Mouse (Mus musculus): Measurements from ENCODE around the gene Zbtb2. TPM values are rescaled to one million over a fixed set of nuclear protein-coding genes. Genes with fewer than 3 reads are reported as not detected.

Gene Zbtb2
- polyA plus RNA-seq, 1 experiment from 2014 or later: 10.8 TPM

DNA sequence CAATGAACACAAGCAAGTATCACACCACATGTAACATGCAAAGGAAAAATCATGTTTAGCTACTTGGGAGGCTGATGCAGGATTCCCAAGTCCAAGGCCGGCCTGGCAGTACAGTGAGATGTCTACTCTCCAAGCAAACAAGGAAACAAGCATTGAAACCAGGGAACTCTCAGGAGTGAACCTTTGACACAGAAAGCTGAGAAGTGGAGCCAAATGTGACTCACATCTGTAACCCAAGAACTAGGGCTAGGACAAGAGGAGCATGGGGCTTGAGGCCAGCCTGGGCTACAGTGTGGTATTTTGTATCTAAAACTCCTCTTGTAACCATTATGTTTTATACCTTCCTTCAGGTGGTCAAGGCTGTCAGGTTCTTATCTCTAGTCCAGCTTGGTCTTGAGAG, 19.3 kb upstream of the Zbtb2 start:
- ATAC-seq: no peak
- Histone ChIP-seq H3K27me3 (replicated peaks; ENCODE audit: control insufficient read depth, insufficient read depth, low read length) (no peaks in the 10 kb centered on the region), H3K9ac (ENCODE audit: low read depth, low read length) (no peak overlapping the region), H3K4me3 (ENCODE audit: low read length) (no peak overlapping the region), H3K4me2 (ENCODE audit: low read depth, low read length) (no peak overlapping the region), H3K9me3 (ENCODE audit: control insufficient read depth, low read length) (no peaks in the 10 kb centered on the region), H3K4me1 (ENCODE audit: control insufficient read depth, insufficient read depth, low read length) (no peaks in the 10 kb centered on the region), H3K27ac (ENCODE audit: low read length) (no peak overlapping the region), H3K36me3 (ENCODE audit: control insufficient read depth, insufficient read depth, low read length) (peaks cover 5% of the 10 kb centered on the region)
- 90% methylated on average over 1 of the region's 1 CpGs for WGBS

DNA sequence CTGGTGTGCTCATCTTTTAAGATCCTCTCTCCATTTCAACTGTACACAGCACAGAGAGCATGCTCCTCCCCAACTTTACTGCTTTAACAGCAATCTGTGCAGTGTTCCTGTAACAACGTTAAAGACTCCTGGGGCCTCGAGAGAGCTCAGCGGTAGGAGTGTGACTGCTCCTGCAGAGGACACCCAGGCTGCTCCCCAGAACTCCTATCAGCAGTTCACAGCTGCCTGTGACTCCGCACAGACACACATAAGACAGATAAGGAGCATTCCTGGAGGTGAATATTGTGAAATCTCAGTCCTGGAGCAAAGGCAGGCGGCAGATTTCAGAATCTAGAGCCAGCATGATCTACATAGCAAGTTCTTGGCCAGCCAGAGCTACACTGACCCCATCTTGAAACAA, 17.6 kb upstream of the Zbtb2 start:
- Histone ChIP-seq H3K27ac (ENCODE audit: low read length) (peak overlapping the region; percentile 20; the same call in 1 of the 2 replicates), H3K4me1 (ENCODE audit: control insufficient read depth, insufficient read depth, low read length) (no peaks in the 10 kb centered on the region), H3K36me3 (ENCODE audit: control insufficient read depth, insufficient read depth, low read length) (peaks cover 6% of the 10 kb centered on the region), H3K9me3 (ENCODE audit: control insufficient read depth, low read length) (no peaks in the 10 kb centered on the region), H3K27me3 (replicated peaks; ENCODE audit: control insufficient read depth, insufficient read depth, low read length) (no peaks in the 10 kb centered on the region), H3K4me3 (ENCODE audit: low read length) (no peak overlapping the region), H3K4me2 (ENCODE audit: low read depth, low read length) (no peak overlapping the region), H3K9ac (ENCODE audit: low read depth, low read length) (no peak overlapping the region)
- 67% methylated on average over 5 of the region's 5 CpGs for WGBS
- ATAC-seq: peak; percentile 86

DNA sequence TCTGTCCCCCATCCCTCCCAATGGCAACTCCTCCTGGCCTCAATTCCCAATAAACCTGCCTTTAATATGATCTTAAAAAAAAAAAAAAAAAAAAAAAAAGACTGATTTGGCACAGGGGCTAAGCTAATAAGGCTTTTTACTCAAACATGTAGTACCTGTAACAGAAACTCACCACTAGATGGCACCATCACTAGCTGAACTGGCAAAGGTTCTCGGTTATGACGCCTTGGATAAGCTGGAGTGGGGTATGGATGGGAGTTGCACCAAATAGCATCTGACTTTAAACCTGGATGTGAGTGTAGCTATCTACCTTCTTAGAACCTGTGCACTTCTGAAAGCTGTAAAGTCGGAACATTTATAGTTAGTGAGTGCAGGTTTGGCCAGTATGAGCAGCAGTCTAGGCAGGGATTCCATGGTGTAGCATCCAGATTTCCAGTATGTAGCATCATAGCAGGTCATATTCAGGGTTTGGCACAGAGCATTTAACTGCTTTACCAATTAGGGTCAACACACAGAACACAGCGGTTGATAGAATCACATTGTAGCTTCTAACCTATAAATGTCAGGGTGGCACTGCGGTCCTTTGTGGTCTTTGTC, 17.1 kb upstream of the Zbtb2 start:
- H3K4me1 ChIP-seq (ENCODE audit: control insufficient read depth, insufficient read depth, low read length): no peaks in the 10 kb centered on the region
- peak; percentile 32; the same call in 1 of the 2 replicates for ATAC-seq
- peak overlapping the region; percentile 6; the same call in 1 of the 2 replicates for H3K27ac ChIP-seq (ENCODE audit: low read length)
- no peaks in the 10 kb centered on the region for H3K9me3 ChIP-seq (ENCODE audit: control insufficient read depth, low read length)
- H3K36me3 ChIP-seq (ENCODE audit: control insufficient read depth, insufficient read depth, low read length): peaks cover 6% of the 10 kb centered on the region
- no peak overlapping the region for H3K4me2 ChIP-seq (ENCODE audit: low read depth, low read length)
- no peak overlapping the region for H3K4me3 ChIP-seq (ENCODE audit: low read length)
- 55% methylated on average over 5 of the region's 5 CpGs for WGBS
- no peak overlapping the region for H3K9ac ChIP-seq (ENCODE audit: low read depth, low read length)
- no peaks in the 10 kb centered on the region for H3K27me3 ChIP-seq (replicated peaks; ENCODE audit: control insufficient read depth, insufficient read depth, low read length)

DNA sequence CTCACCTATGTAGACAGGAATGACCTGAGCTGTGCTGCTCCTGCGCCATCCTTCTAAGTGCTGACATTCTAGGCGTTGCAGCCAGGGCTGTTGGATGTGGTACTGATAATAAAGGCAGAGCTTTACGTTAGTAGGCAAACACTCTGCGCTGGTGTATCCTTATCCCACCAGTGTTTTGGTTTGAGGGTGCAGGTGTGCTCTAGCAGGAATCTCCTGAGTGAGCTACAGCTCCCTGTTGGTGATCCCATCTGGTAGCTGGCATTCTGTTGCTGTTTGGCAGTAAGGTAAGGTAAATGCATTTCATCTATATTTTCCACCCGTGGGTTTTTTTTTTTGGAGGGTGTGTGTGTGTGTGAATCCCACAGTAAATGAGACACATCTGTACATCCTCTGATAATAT, 10.2 kb upstream of the Zbtb2 start:
- no peak overlapping the region for H3K9ac ChIP-seq (ENCODE audit: low read depth, low read length)
- H3K36me3 ChIP-seq (ENCODE audit: control insufficient read depth, insufficient read depth, low read length): peaks cover 11% of the 10 kb centered on the region; the same call in 1 of the 2 replicates
- 78% methylated on average over 5 of the region's 5 CpGs for WGBS
- H3K9me3 ChIP-seq (ENCODE audit: control insufficient read depth, low read length): no peaks in the 10 kb centered on the region; the same call in 1 of the 2 replicates
- ATAC-seq: no peak
- no peak overlapping the region for H3K4me2 ChIP-seq (ENCODE audit: low read depth, low read length)
- H3K4me1 ChIP-seq (ENCODE audit: control insufficient read depth, insufficient read depth, low read length): no peaks in the 10 kb centered on the region
- no peaks in the 10 kb centered on the region for H3K27me3 ChIP-seq (replicated peaks; ENCODE audit: control insufficient read depth, insufficient read depth, low read length)
- H3K27ac ChIP-seq (ENCODE audit: low read length): no peak overlapping the region
- H3K4me3 ChIP-seq (ENCODE audit: low read length): no peak overlapping the region

DNA sequence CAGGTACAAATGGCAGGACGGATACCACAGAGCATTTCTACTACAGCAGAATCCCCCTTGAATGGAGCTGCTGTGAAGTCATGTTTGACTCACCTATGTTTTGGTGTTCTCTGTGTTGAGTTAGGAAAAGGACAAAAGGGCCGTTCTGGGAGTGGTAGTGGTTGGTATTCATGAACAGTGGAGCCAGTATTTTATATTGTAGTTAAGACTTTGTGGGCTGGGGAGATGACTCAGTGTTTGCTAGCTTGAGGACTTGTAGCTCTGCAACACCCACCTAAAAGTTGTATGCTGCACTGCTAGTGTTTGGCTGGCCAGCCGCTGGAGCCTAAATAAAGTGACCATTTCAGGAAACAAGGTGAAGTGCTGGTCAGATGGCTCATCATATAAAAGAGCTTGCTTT, 7.4 kb upstream of the Zbtb2 start:
- no peaks in the 10 kb centered on the region; the same call in 1 of the 2 replicates for H3K9me3 ChIP-seq (ENCODE audit: control insufficient read depth, low read length)
- 90% methylated on average over 3 of the region's 3 CpGs for WGBS
- H3K36me3 ChIP-seq (ENCODE audit: control insufficient read depth, insufficient read depth, low read length): 0 out of 2 replicates have a peak, but pooled peaks cover 5% of the 10 kb centered on the region
- H3K4me2 ChIP-seq (ENCODE audit: low read depth, low read length): no peak overlapping the region
- no peak overlapping the region for H3K27ac ChIP-seq (ENCODE audit: low read length)
- ATAC-seq: no peak
- no peak overlapping the region for H3K9ac ChIP-seq (ENCODE audit: low read depth, low read length)
- H3K27me3 ChIP-seq (replicated peaks; ENCODE audit: control insufficient read depth, insufficient read depth, low read length): no peaks in the 10 kb centered on the region
- no peak overlapping the region for H3K4me3 ChIP-seq (ENCODE audit: low read length)
- H3K4me1 ChIP-seq (ENCODE audit: control insufficient read depth, insufficient read depth, low read length): peaks cover 10% of the 10 kb centered on the region; the same call in 1 of the 2 replicates

DNA sequence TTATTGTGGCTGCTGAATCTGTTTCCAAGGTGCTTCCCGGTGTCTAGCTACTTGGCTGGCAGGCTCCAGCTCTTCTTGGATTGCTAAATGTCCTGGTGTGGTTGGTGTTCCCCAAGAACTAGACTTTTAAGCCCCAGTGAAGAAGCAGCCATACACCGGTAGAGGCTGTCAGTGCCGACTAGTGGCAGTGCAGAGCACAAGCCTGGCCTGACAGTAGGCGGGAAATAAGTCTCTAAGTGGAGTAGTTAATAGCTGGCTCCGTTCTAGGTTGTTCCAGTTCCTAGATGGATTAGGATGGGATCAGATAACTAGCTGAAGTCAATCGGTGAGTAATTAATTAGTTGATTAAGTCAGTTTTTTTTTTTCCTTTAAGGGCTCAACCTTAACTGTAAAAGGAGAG, 3.9 kb upstream of the Zbtb2 start:
- Histone ChIP-seq H3K4me2 (ENCODE audit: low read depth, low read length) (no peak overlapping the region), H3K36me3 (ENCODE audit: control insufficient read depth, insufficient read depth, low read length) (0 out of 2 replicates have a peak, but pooled peaks cover 5% of the 10 kb centered on the region), H3K9ac (ENCODE audit: low read depth, low read length) (no peak overlapping the region), H3K4me1 (ENCODE audit: control insufficient read depth, insufficient read depth, low read length) (peaks cover 24% of the 10 kb centered on the region), H3K27me3 (replicated peaks; ENCODE audit: control insufficient read depth, insufficient read depth, low read length) (no peaks in the 10 kb centered on the region), H3K27ac (ENCODE audit: low read length) (no peak overlapping the region), H3K9me3 (ENCODE audit: control insufficient read depth, low read length) (no peaks in the 10 kb centered on the region; the same call in 1 of the 2 replicates), H3K4me3 (ENCODE audit: low read length) (no peak overlapping the region)
- ATAC-seq: no peak
- 42% methylated on average over 6 of the region's 6 CpGs for WGBS

DNA sequence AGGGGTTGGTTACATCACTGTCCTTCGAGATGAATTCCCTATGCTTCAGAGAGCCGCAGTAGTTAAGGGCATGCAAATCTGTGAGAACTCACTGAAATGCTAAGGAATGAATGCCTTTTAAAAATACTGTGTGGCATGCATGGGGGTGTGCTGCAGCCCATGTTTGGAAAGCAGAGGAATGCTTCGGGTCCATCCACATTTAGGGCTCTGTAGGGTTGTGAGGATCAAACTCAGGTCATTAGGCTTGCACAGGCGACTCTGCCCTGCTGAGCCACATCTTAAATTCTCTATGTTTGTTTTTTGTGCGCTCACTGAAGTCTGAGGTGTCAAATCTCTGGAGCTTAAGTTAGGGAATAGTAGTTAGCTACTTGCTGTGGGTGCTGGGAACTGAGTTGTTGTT, 3.2 kb upstream of the Zbtb2 start:
- Histone ChIP-seq H3K27me3 (replicated peaks; ENCODE audit: control insufficient read depth, insufficient read depth, low read length) (no peaks in the 10 kb centered on the region), H3K36me3 (ENCODE audit: control insufficient read depth, insufficient read depth, low read length) (0 out of 2 replicates have a peak, but pooled peaks cover 5% of the 10 kb centered on the region), H3K4me3 (ENCODE audit: low read length) (no peak overlapping the region), H3K4me2 (ENCODE audit: low read depth, low read length) (no peak overlapping the region), H3K4me1 (ENCODE audit: control insufficient read depth, insufficient read depth, low read length) (peaks cover 24% of the 10 kb centered on the region), H3K9me3 (ENCODE audit: control insufficient read depth, low read length) (no peaks in the 10 kb centered on the region), H3K9ac (ENCODE audit: low read depth, low read length) (no peak overlapping the region), H3K27ac (ENCODE audit: low read length) (no peak overlapping the region)
- 65% methylated on average over 5 of the region's 5 CpGs for WGBS
- ATAC-seq: no peak

DNA sequence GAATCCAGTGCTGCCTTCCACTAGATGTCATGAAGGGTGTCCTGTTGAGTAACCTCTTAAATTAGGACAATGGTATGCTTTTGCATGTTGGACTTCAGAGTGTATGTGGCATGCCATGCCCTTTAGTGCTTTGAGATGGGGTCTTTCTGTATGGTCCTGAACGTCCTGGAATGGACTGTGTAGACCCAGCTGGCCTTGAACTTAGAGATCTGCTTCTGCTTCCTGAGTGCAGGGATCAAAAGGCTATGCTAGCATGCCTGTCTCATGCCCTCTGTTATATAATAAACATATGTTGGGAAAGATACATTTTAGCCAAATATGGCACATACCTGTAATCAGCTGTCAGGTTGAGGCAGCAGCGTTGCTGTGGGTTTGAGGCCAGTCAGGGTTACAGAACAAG, 2.6 kb upstream of the Zbtb2 start:
- Histone ChIP-seq H3K4me3 (ENCODE audit: low read length) (no peak overlapping the region), H3K4me1 (ENCODE audit: control insufficient read depth, insufficient read depth, low read length) (peaks cover 24% of the 10 kb centered on the region), H3K9me3 (ENCODE audit: control insufficient read depth, low read length) (no peaks in the 10 kb centered on the region), H3K9ac (ENCODE audit: low read depth, low read length) (no peak overlapping the region), H3K27ac (ENCODE audit: low read length) (no peak overlapping the region), H3K4me2 (ENCODE audit: low read depth, low read length) (no peak overlapping the region), H3K27me3 (replicated peaks; ENCODE audit: control insufficient read depth, insufficient read depth, low read length) (no peaks in the 10 kb centered on the region), H3K36me3 (ENCODE audit: control insufficient read depth, insufficient read depth, low read length) (0 out of 2 replicates have a peak, but pooled peaks cover 5% of the 10 kb centered on the region)
- ATAC-seq: no peak
- 55% methylated on average over 2 of the region's 2 CpGs for WGBS

DNA sequence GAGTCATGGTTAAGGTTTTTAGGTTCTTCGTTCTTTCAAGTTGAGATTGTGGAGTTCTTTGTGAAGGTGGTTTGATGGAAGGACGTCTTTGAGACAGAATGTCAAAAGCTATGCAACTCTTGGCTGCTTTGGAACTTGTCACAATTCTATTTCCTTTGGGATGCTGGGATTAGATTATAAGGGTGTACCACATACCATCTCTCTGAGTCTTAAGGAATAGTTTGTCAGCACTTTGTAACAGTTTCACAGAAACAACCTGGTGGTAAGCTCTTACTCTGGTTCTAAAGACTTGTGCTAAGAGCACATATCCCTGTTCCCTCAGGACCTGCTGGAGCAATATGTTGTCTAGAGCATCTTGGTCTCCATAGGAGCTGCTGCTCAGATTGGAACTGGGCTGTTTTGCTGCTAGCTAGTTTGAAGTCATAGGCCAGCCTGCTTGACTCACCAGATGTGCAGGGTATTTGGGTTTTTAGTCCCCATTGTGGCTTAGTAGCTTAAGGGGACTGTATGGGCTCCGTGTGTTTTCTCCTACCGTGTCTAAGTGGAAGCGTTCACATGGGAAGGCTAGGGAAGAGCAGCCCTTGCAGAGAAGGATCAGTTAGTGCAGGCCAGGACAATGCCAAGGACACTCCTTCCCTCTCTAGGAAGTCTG, 1.7 kb upstream of the Zbtb2 start:
- Histone ChIP-seq H3K4me1 (ENCODE audit: control insufficient read depth, insufficient read depth, low read length) (peaks cover 24% of the 10 kb centered on the region), H3K27ac (ENCODE audit: low read length) (no peak overlapping the region), H3K4me3 (ENCODE audit: low read length) (peak overlapping the region; percentile 93), H3K9me3 (ENCODE audit: control insufficient read depth, low read length) (no peaks in the 10 kb centered on the region), H3K9ac (ENCODE audit: low read depth, low read length) (peak overlapping the region; percentile 98; the same call in 1 of the 2 replicates), H3K36me3 (ENCODE audit: control insufficient read depth, insufficient read depth, low read length) (no peaks in the 10 kb centered on the region), H3K27me3 (replicated peaks; ENCODE audit: control insufficient read depth, insufficient read depth, low read length) (no peaks in the 10 kb centered on the region), H3K4me2 (ENCODE audit: low read depth, low read length) (peak overlapping the region; percentile 84)
- ATAC-seq: no peak
- WGBS: 56% methylated on average over 5 of the region's 5 CpGs

All from intestine, embryonic 16.5 days (tissue).